Mouse (Mus musculus) MEL-GATA-1-ER (cell line): ENCODE data around the gene Sall4.

Experiments used
- DNase-seq: peaks from one replicate; pipeline ENCODE4 v3.0.0-alpha.2; 2012; ENCODE audit warnings: low read depth; ENCODE audit errors: extremely low read depth

The Sall4 gene

DNA sequence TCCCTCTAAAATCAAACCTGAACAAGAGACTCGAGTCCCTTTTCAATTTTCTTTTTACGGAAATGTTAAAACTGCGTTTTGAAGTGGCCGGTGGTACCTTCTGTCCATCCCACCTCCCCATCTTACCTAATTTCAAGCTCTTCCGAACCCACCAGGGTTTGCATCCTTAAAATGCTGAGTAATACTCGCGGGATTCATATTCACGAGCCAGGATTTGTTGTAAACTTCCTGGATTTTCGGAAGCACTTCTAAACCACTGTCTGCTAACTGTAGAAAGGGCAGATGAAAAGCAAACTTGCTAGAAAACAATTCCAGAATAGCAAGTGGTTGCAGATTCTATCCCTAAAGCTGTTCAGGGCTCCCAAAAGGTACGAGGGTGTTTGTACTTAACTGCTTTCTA, at the start of gene Sall4:
Gene Sall4 (minus strand): TSS at position 362 of the 400 bp plus-strand sequence.
- DNase-seq, result no peak

DNA sequence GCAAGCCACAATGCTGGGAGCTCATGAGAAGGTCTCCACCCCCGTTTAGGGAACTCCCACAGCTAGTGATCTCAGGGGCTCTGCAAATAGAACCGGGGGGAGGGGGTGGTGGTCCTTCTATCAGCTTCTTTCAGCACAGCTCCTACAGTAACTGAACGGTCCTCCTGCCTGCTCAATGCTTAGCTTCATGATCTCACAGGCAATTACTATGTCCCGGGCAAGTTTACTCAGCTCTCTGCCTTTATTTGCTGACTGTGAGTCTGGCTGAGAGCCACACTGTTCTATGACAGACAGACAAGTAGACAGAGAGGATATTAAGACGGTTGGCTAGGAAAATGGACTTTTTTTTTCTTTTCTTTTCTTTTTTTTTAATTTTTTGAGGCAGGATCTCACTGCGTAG, 45.5 kb upstream of the Sall4 start:
- DNase-seq, result no peak

DNA sequence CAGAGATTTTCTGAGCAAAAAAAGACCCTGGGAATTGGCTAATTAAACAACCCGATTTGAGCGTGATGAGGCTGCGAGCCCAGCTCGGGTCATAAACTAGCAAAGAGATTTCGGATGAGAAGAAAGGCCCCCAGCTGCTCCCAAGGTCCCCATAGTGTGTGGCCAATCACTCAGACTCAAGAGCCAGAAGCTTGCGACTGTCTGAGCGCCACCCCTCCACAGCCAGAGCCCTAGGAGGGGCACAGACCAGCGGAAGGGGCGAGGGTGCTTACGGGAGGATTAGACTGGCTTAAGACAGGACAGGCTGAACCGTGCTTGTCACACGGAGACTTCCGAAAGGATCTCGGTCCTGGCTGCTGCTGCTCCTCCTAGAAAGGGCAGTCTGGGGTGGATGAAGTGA, 42.2 kb upstream of the Sall4 start:
- DNase-seq, result no peak

DNA sequence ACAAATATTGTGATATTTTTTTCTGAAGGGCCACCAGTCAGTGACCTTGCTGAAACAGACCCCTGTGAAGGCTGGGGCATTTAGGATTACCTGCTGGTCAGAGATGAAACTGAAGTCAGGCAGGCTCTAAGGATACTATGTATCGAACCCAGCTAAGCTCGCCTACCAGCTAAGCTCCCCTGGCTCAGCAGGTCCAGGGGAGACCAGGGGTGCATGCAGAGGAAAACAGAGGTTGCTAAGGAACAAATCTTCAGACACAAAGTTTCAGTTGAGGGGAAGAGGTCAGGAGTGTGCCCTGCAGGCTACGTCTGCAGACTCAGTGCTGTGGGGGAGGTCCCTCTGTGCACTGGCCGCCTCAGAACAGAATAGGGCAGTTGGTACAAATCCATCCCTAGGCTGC, 39.9 kb upstream of the Sall4 start:
- DNase-seq, result no peak

DNA sequence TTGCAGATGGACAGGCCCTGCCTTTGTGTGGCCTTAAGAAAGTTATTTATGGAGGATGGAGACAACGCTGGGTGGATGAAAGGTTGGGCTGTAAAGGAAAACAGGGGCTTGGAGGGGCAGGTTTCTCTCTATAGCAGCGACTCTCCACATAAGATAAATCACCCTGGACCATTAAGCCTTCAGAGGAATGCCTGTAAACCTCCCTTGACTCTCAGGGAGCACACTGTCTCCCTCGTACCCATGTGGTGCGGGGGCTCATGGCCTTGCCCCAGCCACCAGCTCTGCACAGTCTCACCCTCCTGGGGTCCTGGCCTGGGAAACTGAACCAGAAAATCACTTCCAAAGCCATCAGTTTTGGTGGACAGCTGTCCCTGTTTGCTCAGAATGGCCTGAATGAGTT, 36.1 kb upstream of the Sall4 start:
- DNase-seq, result no peak

DNA sequence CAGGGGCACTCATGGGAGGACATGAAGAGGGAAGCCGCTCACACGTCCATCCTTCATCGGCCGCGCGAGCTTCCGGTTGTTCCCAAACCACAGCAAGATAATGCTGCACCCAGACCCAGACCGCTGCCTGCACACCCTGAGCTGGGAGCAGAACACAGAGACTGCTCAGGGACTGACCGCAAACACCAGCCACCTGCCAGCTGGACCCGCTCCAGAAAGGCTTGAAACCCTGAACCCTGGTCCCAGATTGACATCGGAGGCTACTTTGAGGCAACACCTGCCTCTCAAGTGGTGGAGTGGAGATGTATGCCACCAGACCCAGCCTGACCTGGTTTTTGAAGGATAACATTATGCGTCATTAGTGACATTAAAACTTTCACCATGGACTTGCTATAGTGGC, 31.6 kb upstream of the Sall4 start:
- DNase-seq, result no peak

DNA sequence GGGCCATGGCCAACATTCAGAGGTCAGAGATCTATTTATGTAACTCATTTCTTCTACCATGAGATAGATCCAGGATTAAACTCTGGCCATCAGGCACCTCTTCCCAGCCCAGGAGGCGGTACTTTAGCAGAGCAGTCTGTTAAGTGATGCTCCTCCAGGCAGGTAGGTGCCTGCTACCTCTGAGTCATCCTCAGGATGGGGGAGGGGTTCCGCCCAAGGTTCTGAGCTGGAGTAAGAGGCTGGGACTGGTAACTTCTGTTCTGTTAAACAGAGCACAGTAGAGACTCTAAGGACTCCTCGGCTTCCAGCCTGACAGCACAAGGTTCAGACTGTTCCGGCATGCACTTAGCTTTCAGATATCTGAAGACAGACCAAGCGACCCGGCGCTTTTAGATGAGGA, 31.2 kb upstream of the Sall4 start:
- DNase-seq, result no peak

DNA sequence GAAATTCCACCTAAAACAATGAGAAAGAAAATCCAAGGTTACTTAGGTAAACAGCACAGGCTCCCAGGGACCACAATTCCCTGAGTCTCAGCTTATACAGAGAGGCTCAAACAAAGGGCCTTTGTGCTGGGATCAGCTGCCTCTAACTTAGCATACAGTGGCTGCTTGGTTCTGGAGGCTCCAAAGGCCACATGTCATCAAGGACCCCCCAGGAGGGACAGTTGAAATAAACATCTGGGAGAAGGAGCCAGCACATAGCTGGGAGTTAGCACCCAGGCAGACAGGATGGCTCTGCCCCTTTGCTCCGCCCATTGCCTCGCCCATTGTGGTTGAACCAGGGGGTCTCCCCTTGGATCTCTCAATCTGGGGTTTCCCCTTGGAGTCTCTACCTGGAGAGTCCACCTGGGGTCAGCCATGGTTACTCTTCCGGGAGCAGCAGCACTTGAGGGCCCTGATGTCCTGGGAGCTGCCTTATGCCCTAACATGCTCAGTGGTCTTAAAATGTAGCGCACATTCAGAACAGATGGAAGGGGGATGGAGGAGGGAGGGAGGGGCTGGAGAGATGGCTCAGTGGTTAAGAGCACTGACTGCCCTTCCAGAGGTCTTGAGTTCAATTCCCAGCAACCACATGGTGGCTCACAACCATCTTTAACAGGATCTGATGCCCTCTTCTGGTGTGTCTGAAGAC, 23.5 kb upstream of the Sall4 start:
- DNase-seq, result no peak

DNA sequence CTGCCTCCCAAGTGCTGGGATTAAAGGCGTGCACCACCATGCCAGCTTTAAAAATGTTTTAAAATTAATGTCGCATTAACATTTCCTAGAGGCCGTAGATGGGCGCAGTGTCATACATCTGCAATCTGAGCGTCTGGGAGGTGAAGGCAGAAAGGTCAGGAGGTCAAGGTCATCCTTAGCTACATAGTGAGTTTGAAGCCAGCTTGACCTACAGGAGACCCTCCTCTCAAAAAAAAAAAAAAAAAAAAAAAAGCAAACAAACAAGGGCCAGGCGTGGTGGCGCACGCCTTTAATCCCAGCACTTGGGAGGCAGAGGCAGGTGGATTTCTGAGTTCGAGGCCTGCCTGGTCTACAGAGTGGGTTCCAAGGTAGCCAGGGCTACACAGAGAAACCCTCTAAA, 18.4 kb upstream of the Sall4 start:
- DNase-seq, result no peak

DNA sequence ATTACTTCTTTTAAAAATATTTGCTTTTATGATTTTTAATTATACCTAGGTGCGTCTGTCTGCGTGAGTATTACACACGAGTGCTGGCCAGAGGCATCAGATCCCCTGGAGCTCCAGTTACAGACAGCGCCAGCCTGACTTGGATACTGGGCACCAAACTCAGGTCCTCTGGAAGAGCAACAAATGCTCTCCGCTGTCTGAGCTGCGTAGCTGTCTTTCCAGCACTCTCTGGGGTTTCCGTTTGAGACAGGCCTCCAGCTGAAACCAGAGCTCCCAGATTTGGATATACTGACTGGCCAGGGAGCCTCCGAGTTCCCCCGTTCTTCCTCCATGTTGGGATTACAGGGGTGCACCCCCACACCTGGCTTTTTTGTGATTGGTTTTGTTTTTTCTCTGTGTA, 12.9 kb upstream of the Sall4 start:
- DNase-seq, result no peak

DNA sequence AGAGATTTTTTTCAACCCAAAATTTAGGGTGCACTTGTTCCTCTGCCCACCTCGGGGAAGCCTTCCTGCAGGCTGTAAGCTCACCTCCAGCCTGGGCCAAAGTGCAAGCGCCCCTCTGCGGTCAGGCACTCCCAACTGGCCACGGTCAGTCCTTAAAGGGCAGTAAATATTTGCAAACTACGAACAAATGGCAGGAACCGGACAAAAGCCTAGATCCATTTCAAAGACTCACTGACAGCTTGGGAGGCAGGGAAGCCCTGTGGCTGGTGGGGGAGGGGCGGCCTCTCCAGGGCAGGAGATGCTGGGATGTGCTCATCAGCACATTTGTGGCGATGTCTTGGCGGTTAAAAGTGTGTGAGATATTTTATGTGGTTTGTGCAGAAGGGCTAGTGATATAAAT, 12.3 kb upstream of the Sall4 start:
- DNase-seq, result no peak

DNA sequence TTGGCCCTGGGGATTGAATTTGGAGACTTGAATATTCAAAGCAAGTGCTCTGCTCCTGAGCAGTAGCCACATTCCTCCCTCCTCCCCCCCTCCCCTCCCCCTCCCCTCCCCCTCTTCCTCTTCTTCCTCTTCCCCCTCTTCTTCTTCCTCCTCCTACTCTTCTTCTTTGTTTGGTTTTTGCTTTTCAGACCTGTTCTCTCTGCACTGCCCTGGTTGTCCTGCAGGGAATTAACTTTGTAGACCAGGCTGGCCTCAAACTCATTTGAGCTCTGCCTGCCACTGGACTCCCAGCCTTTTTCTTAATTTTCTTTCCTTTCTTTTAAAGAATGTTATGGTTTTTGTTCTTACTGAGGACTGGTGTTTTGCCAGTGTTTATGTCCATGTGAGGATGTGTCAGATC, 9.7 kb upstream of the Sall4 start:
- no peak for DNase-seq

DNA sequence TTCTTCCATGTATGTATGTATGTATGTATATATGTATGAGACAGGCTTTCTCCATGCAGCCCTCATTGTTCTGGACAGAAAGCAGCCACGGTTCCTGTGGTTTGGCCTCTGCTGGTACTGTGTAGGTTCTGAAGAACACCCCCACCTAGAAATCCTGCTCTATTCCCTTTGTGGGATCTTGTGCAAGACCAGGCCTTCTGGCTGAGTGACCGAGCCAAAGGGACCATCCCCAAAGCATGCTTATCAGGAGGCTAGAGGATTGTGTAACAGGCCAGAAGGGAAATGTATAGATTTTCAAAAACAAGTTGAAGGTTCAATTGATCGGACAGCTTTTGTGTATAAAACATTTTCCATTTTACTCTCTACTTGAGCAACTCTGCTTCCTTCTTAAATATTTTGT, 8.5 kb upstream of the Sall4 start:
- DNase-seq, result no peak

DNA sequence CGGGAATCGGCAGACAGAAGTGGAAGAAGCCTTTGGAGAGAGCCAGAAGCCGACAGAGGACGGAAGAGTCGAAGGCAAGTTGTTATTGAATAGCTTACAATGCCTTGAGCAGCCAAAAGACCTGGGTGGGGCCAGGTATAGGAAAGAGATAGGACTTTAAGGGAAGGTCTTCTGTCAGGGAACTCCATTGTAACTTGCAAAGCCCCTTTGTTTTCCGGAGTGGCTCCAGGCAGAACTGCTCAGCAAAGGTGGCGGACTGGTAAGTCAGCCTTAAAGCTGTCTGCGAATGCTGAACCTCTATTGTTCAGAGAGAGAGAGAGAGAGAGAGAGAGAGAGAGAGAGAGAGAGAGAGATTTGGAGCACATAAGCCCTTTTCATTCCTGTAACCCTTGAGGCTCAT, 1.5 kb upstream of the Sall4 start:
- DNase-seq, result no peak

DNA sequence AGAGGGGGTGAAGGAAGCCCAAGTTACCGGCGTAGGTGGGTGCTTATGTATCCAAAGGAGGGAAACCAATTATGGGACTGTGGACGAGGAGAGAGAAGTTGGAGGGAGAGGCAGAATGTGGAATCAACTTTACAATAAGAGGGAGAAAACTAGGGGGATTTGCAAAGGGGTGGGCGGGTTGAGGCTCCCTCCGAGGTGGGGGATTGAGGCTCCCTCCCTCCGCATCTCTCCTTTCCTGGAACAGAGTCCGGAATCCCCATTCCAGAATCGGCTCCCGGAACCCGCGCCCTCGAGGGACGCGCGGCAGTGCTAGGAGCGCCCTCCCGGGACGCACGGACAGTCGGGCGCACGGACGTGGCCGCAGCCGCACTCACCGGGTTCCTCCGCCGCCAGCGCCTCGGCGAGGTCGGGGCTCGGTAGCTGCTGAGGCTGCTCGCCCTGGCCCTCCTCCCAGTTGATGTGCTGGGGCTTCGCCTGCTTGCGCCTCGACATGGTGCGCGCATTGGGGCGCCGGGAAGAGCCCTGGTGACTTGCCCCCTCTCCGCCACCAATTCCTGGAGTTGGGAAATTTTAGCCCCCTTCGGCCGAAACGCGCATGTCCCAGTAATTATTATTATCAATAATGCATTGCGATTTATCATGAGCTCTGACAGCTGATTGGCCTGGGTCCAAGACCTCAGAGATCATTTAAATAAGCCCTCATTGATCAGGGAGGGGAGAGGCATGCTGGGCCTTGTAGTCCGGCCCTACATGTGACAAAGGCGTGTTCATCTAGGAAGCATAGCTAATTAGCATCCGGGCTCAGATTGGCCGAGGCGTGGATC, 993 bp downstream of the Sall4 start:
- DNase-seq, result no peak

DNA sequence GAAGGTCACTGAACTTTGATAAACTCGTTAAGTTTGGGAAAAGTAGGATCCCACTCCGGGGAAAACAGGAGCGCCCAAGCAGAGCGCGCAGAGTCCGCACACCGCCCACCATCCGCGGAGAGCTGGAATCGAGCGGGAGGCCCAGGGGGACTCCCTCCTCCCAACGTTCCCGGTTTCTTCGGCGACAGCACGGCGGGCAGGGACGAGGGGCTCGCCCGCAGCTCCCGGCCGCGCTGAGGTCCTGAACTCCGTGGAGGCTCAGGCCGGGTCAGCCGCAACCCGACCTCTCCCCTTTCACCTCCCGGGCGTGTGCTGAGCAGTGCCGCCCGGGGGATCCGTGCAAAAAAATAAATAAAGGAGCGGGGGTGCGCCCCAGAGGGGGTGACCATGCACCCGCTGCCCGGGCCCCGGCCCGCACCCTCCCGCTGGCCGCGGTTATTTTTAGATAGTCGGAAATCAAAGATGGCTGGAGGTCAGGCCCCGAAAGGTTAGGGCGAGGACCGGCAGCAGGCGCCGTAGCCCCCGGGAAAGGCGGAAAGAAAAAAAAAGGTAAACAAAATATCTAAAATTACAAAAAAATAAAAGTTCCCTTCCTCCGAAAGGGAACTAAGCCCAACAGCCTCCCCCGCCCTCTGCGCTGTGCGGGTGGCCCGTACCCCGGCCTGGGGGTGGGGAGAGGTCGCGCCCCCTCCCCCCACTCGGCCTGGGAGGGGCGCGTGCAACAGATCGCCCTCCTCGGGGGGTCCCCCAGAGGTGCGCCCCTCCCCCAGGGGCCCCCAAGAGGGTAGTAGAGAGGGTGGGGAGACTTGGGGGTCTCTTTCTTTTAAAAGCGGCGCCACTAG, 1.8 kb downstream of the Sall4 start:
- DNase-seq, result no peak

DNA sequence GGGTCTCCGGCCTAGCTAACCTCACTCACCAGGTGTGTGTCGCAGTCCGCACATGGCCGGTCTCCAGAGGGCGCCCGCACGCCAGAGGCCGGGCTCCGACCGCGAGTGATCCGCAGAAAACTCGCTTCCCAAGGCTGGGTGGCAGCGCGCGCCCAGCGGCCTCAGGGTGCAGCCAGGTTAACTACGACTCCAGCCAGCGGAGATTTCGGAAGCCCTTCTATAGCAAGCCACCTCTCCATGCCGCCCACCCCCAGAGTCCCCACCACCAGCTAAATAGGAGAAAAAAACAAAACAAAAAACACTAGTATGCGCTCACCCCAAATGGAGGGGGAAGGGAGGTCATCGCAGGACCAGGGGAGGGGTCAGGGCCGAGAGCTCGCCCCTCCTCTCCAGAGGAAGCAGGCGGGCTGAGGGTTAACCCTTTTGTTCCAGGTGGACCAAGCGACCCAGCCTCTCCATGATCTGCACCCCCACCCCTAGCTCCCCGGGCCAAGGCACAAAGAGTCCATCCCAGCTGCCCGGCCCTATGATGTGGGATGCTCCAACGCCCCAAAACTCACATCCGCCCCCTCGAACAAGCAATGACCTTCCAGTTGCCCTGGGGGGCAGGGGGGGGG, 2.6 kb downstream of the Sall4 start:
- no peak for DNase-seq

DNA sequence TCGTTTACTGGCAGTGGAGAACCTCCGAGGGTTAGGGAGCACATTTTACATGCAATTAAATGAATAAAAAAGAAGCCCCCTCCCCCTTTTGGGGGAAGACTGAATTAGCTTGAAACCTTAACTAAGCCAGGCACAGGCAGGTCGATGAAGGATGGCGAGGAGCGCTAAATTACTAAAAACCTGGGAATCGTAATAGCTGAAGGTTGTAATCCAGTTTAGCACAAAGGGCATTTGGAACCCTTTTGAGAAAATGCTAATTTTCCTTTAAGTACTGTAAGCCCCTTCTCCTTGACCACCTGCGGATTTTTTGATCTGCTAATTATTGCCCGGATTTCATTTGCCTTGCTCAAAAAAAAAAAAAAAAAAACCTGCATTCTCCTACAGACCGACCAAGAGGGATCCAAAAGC, 3.3 kb downstream of the Sall4 start:
- DNase-seq, result no peak

DNA sequence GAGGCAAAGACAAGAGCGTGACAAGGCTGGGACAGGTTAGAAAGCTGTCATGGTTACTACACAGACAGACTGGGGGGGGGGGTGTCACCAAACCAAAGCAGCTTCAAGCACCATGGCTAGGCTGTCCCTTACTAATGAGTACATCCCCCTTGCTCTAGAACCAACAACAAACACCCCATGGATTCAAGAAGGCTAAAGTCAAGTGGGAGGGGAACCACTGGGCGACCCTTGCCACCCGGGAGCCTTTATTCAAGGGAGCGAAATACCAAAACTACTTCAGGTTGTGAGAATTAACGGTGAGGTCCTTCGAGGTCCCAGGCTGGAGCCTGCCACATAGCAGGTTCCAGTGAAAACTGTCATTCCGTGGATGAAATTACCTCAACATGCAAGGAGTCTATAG, 4.0 kb downstream of the Sall4 start:
- no peak for DNase-seq

DNA sequence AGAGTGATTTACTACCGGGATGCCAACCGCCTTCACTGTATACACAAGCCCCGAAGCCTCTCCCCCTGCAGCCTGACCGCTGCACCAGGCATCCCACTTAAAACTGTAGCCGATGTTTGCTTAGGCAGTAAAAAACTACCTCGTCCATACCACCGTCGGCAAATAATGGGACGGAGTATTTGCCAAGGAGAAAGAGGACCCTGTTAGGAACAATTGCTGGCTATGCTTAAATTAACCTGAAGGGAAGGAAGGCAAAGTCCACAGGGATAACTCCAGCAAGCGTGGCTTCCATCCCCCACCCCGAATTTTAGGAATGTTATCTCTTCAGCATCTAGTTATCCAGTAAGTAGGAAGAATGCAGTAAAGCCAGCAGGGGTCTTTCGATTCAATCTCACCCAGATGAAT, 5.3 kb downstream of the Sall4 start:
- no peak for DNase-seq

DNA sequence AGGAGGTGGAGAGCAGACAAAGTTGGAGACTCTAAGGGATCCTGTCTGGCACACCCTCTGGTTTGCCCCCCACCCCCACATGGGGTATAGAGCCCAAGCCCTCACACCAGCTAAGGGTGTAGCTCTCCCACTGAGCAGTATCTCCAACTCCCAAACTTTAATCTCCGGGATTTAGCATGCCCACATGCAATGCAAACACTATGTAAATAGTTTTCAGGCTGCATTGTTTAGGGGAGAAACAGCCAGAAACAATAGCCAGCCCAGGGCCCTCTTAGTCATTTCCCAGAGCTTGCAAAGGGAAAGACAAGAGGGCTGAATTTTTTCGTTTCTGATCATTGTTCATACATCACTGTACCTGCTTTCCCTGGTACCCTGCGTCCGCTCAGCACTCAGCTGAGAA, 5.8 kb downstream of the Sall4 start:
- no peak for DNase-seq

DNA sequence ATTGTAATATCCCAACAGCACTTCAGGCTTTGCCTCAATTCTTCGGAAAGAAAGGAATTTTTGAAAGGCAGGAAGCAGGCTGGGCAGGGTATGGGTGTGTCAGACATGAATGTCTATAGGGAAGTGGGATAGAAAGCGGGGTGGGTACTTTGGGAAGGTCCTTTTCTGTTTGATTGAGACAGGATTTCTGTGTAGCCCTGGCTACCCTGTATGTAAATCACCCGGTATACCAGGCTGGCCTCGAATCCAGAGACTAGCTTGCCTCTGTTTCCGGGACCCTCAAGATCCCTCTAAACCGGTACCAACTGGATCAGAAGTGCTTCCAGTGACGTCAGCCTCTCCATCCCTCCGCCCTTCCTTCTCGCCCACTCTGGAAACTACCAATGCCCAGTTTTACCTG, 6.6 kb downstream of the Sall4 start:
- DNase-seq, result no peak
